9 mouse cellular contexts compared by ENCODE assay signal in genomic region chr1:59915843-59916610, GRCm38 (mm10). TPM values are rescaled to one million over a fixed set of nuclear protein-coding genes. Genes with fewer than 3 reads are reported as not detected.
DNase-seq lines count a peak whose midpoint lies in the region; ATAC-seq lines count a peak whose summit lies in the region.
"Had no signal": no experiment of that assay in that cellular context is flagged by ENCODE, and none has a peak within 500 bp of the region (broad histone marks: within the 10 kb centered on the region; RNA-seq: fewer than 3 reads in every experiment).

No protein-coding gene starts in this region.

- H3K27me3 ChIP-seq in kidney, embryonic 15.5 days = no peaks in the 10 kb centered on the region
- H3K27me3 ChIP-seq in embryonic facial prominence, embryonic 14.5 days (replicated peaks; ENCODE audit: control insufficient read depth, insufficient read depth, low read length) = no peaks in the 10 kb centered on the region

- intact Hi-C loops in left cerebral cortex, postnatal 36 days (cut with DNase I) = loop anchor here (5.0 kb wide), 1 partner anchor 51 kb away; no protein-coding TSS in a partner anchor

- peak overlapping the region; percentile 98; the same call in 1 of the 2 replicates for H3K4me3 ChIP-seq in kidney, embryonic 15.5 days (replicated peaks)
- no peak overlapping the region for H3K4me3 ChIP-seq in embryonic facial prominence, embryonic 14.5 days (ENCODE audit: low read depth, low read length)

- H3K27ac ChIP-seq in kidney, embryonic 15.5 days = no peak overlapping the region; the same call in 1 of the 2 replicates
- H3K27ac ChIP-seq in embryonic facial prominence, embryonic 14.5 days (replicated peaks; ENCODE audit: low read depth, low read length) = 0 out of 2 replicates have a peak overlapping the region, but pooled peaks have one; percentile 2

- H3K4me2 ChIP-seq in kidney, embryonic 15.5 days = peak overlapping the region; percentile 72
- H3K4me2 ChIP-seq in embryonic facial prominence, embryonic 14.5 days (ENCODE audit: low read depth, low read length) = no peak overlapping the region

- 66% methylated on average over 10 of the region's 10 CpGs for WGBS in kidney, embryonic 15.5 days
- WGBS in embryonic facial prominence, embryonic 14.5 days = 71% methylated on average over 10 of the region's 10 CpGs

- no peak for ATAC-seq in kidney, embryonic 15.5 days (replicated peaks; ENCODE audit: low FRiP score)
- ATAC-seq in embryonic facial prominence, embryonic 14.5 days (ENCODE audit: low read depth) = no peak
- ATAC-seq in megakaryocyte-erythroid progenitor cell, adult 5-6 weeks (replicated peaks; ENCODE audit: low FRiP score, low TSS enrichment, poor library complexity, severe bottlenecking) = peak; percentile 32; the same call in 1 of the 2 replicates

- H3K9ac ChIP-seq in kidney, embryonic 15.5 days = no peak overlapping the region
- H3K9ac ChIP-seq in embryonic facial prominence, embryonic 14.5 days (ENCODE audit: low read depth, low read length) = no peak overlapping the region

- no peaks in the 10 kb centered on the region for H3K9me3 ChIP-seq in kidney, embryonic 15.5 days (replicated peaks)
- no peaks in the 10 kb centered on the region for H3K9me3 ChIP-seq in embryonic facial prominence, embryonic 14.5 days (ENCODE audit: control insufficient read depth, low read length)

- no peaks in the 10 kb centered on the region for H3K36me3 ChIP-seq in kidney, embryonic 15.5 days
- H3K36me3 ChIP-seq in embryonic facial prominence, embryonic 14.5 days (ENCODE audit: control insufficient read depth, insufficient read depth, low read length) = no peaks in the 10 kb centered on the region

- peaks cover 24% of the 10 kb centered on the region for H3K4me1 ChIP-seq in kidney, embryonic 15.5 days
- peaks cover 21% of the 10 kb centered on the region for H3K4me1 ChIP-seq in embryonic facial prominence, embryonic 14.5 days (ENCODE audit: control insufficient read depth, insufficient read depth, low read length)

- DNase-seq in cerebellum, adult 18-20 months = peak; percentile 25 to 33
- no peak for DNase-seq in cerebellum, postnatal 4 days (ENCODE audit: low spot score in 2 of 2)
- DNase-seq in kidney, postnatal 10 days = no peak
- DNase-seq in embryonic facial prominence, embryonic 14.5 days (ENCODE audit: low spot score) = peak; percentile 76
- DNase-seq in left cerebral cortex, postnatal 36 days (ENCODE audit: low spot score in 2 of 2) = no peak
- no peak for DNase-seq in spleen, postnatal 10 days (ENCODE audit: low spot score in 2 of 2)
- DNase-seq: layer of hippocampus, postnatal 36 days had no signal

RNA-seq across cellular contexts. Expression of gene Fam117b, which starts 3.2 kb away (rescaled TPM):
- 12.1 TPM in 2 replicates for polyA plus RNA-seq in kidney, embryonic 15.5 days (2015; fragmentation: Nextera tagmentation; extraction: Ambion mirVana)
- polyA plus RNA-seq in embryonic facial prominence, embryonic 14.5 days (2014; fragmentation: Nextera tagmentation; extraction: Ambion mirVana) = 10.7 and 11.8 TPM in 2 replicates
- 22.3 and 32.0 TPM in 2 replicates for total RNA-seq in megakaryocyte-erythroid progenitor cell, adult 5-6 weeks (2014; fragmentation: Nextera tagmentation)
- total RNA-seq in megakaryocyte-erythroid progenitor cell, adult 5-6 weeks (2017) = 30.0 and 32.6 TPM in 2 replicates
- 10 to 100 TPM; 53.4 to 53.5 TPM for total RNA-seq in left cerebral cortex, postnatal 36 days (2021)

Comparison
In these comparisons a context has a peak if more than half of its experiments do, and no peak if none do; other contexts are left out.
1. DNase-seq: peak in cerebellum, adult 18-20 months (2 of 2) and embryonic facial prominence, embryonic 14.5 days (single experiment); none in cerebellum, postnatal 4 days (0 of 2), kidney, postnatal 10 days (single experiment), left cerebral cortex, postnatal 36 days (0 of 2) and spleen, postnatal 10 days (0 of 2).